Mouse (Mus musculus): ENCODE results near the gene Zfp362.

The Zfp362 gene

DNA sequence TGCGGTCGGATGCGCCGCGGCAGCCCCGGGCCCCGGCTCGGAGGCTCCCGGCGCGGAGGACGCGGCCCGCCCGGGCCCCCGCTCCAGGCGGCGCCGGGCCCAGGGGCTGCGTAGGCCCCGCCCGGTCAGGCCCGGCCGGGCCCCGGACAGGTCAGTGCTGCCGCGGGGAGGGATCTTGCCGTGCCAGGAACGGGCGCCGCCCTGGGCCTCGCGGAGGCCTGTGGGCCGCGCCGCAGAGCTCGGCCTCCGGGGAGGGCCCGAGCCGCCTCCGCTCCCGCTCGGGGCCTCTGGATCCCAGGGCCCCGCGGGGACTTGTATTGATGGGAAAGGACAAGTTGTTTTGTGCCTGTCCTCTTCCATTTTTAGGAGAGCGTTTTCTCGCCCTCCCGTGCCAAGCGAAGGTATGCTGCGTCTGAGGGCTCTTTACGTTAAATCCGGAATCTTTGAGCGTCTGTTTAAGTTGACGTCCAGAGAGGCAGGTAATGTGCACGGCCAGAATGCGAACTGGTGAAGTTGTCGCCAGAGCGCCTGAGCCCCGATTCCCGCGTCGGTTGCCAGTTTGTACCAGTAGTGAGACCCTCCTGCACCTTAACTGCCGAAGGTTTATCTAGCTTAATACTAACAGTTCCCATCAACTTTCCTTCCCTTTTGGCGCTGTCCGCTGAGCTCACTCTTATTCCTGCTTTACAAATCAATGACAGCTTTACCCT lies 78.0 kb downstream of the Zfp362 start:
- DNase-seq: peak; percentile 47

DNA sequence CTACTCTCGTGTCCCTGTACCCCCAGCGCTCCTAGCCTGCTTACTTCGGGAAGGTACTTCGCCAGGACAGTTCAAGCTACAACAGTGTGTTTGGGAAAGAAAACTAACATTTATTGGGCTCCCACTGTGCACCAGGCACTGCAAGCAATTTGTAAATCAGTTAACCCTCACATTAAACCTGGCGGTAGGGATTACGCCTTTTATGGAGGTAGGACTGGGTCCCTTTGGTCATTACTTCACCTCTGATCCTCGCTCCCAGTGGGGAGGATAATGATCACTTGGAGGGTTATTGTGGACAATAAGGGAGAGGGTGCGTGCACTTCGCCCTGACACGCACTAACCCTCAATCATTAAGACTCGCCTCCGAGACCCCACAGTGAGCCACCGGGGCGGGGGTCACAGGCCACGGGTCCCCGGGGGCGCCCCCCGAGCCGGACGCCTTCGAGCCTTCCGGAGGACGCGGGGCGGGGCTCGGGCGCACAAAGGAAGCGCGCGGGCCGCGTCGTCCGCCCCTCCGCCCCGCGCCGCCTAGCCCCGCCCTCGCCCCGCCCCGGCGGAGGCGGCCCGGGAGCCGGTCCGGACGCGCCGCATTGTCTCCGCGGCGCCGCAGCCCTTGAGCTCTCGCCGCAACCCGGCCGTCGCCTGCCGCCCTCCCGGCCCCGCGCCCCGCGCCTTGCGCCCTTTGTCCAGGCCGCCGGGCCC lies 78.7 kb downstream of the Zfp362 start:
- DNase-seq: peak; percentile 92

DNA sequence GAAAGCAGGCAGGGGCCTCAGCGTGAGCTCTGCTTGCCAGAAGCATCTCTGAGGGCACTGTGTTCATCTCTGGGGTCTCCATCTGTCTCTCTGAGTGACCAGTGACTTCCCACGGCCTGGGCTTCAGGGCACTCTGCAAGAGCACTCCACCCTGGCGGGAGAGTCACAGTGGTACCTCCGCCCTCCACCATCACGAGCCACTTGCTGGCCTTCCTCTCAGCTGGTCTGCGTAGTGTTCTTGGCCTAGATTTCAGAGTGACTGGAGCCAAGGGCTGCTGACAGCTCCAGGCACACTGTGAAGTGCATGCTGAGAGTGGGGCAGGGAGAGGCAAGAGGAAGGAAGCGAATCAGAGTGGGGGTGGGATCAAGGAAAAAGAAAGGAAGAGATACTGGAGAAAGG lies 81.8 kb downstream of the Zfp362 start:
- no peak for DNase-seq

DNA sequence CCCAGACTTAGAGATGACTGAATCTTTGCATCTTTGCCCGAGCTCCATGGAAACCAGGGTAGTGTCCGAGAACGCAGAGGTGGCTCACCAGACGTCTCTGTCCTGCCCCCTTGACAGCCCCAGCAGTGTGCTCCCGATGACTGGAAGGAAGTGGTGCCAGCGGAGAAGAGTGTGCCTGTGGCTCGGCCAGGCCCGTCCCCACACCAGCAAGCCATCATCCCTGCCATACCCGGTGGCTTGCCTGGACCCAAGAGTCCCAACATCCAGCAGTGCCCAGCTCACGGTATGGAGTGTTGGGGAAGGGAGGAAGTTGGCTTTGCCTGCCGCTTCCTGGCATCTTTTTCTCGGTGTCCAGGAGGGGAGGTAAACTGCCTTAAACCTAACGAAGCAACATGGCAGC lies 82.4 kb downstream of the Zfp362 start:
- no peak for DNase-seq

Measured in thymus, postnatal 25 days (tissue).